Mouse (Mus musculus) limb, embryonic 15.5 days (tissue): ENCODE results near the gene Filip1l. TPM values are rescaled to one million over a fixed set of nuclear protein-coding genes. Genes with fewer than 3 reads are reported as not detected.

Source experiments
- ATAC-seq: fragments of 200-750 bp; cut with Nextera tagmentation; 2 replicates; pipeline ENCODE4 v1.8.0; 2017; ENCODE audit warnings: low read depth, moderate TSS enrichment; ENCODE audit not compliant: insufficient number of reproducible peaks, low FRiP score, low TSS enrichment
- H3K27ac ChIP-seq: fragments of 300-500 bp; sonication (generic); 2 replicates; pipeline ENCODE4 v1.5.1; 2015; ENCODE audit warnings: moderate library complexity, mild to moderate bottlenecking, inconsistent platforms
- H3K27me3 ChIP-seq: fragments of 300-500 bp; sonication (generic); 2 replicates; pipeline ENCODE4 v1.6.1; 2015; ENCODE audit warnings: inconsistent platforms
- H3K36me3 ChIP-seq: fragments of 300-500 bp; sonication (generic); 2 replicates; pipeline ENCODE4 v1.6.1; 2015; ENCODE audit warnings: inconsistent platforms
- H3K4me1 ChIP-seq: fragments of 300-500 bp; sonication (generic); 2 replicates; pipeline ENCODE4 v1.6.1; 2015; ENCODE audit warnings: inconsistent platforms
- H3K4me2 ChIP-seq: fragments of 300-500 bp; sonication (generic); 2 replicates; pipeline ENCODE4 v1.6.1; 2015; ENCODE audit warnings: mild to moderate bottlenecking, inconsistent platforms
- H3K4me3 ChIP-seq: fragments of 300-500 bp; sonication (generic); 2 replicates; pipeline ENCODE4 v1.5.1; 2015; ENCODE audit warnings: mild to moderate bottlenecking, inconsistent platforms
- H3K9ac ChIP-seq: fragments of 300-500 bp; sonication (generic); 2 replicates; pipeline ENCODE4 v1.6.1; 2015; ENCODE audit warnings: inconsistent platforms
- H3K9me3 ChIP-seq: fragments of 300-500 bp; sonication (generic); 2 replicates; pipeline ENCODE4 v1.6.1; 2016; ENCODE audit warnings: inconsistent platforms
- WGBS: fragments of 180-500 bp; shearing (Covaris S2); methylation state at CpG from one replicate; pipeline ENCODE4 v1.1.7; 2015; 5-methylcytosine and 5-hydroxymethylcytosine counted together
- polyA plus RNA-seq: library from polyadenylated mRNA; unstranded; fragments of >200 nt; fragmentation: Nextera tagmentation; extraction: Ambion mirVana; gene quantifications from 2 replicates; pipeline ENCODE4 v1.2.1, GENCODE M21; 2015

The Filip1l gene
- polyA plus RNA-seq, 1 experiment from 2014 or later = 46.8 TPM

GRCm38 (mm10) chr16:57482264-57482663 lies 129.4 kb downstream of the Filip1l start:
- Histone ChIP-seq H3K9ac (no peak overlapping the region), H3K4me3 (no peak overlapping the region), H3K4me1 (peaks cover 15% of the 10 kb centered on the region), H3K27ac (no peak overlapping the region), H3K4me2 (no peak overlapping the region), H3K9me3 (no peaks in the 10 kb centered on the region), H3K27me3 (no peaks in the 10 kb centered on the region), H3K36me3 (no peaks in the 10 kb centered on the region)
- no peak for ATAC-seq
- 52% methylated on average over 6 of the region's 6 CpGs for WGBS

DNA sequence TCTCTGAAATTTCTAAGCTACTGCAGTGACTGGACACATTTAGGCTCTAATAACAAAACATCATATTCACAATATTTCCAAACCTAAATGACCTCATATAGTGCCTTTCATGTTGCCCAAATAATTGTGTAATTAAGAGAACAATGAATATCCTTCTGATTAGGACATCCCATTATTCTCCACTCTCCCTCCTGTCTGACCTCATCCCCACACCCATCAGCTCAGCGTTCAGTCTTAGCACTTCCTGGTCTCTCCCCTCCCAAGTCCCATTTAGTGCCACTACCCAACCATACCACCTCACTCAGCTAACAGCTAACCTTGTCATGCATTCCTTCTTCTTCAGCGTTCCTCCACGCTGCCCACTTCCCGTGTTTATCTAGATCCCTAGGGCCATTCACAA lies 130.0 kb downstream of the Filip1l start:
- H3K4me2 ChIP-seq = no peak overlapping the region
- WGBS = 76% methylated on average over 4 of the region's 4 CpGs

DNA sequence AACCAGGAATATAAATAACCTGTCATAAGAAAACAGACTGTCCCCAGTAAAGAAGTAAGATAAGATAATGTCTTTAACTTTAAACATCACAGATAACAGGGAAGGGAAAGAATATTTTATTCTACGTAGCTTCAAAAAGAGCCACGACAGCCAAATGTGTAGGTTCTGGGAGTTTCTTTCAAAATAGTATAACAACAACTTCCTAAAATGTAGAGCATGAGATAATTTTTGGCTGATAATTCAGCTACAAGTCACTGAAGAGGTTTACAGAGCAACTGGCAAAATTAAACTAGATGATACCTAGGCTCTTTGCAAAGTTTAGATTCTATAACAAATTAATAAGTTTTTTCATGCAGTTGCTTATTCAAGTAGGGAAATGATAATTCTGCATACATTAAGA lies 130.6 kb downstream of the Filip1l start:
- Histone ChIP-seq H3K27ac (peak overlapping the region; percentile 54; the same call in 1 of the 2 replicates), H3K36me3 (no peaks in the 10 kb centered on the region), H3K27me3 (no peaks in the 10 kb centered on the region), H3K9ac (no peak overlapping the region), H3K4me3 (no peak overlapping the region), H3K4me1 (peaks cover 18% of the 10 kb centered on the region), H3K9me3 (no peaks in the 10 kb centered on the region), H3K4me2 (no peak overlapping the region)
- 71% methylated on average over 2 of the region's 2 CpGs for WGBS
- ATAC-seq = no peak

More for the DNA sequence above, 130.0 kb downstream of the Filip1l start:
- H3K27me3 ChIP-seq = no peaks in the 10 kb centered on the region
- H3K9me3 ChIP-seq = no peaks in the 10 kb centered on the region
- H3K36me3 ChIP-seq = no peaks in the 10 kb centered on the region
- H3K4me1 ChIP-seq = peaks cover 17% of the 10 kb centered on the region
- peak overlapping the region; percentile 54; the same call in 1 of the 2 replicates for H3K27ac ChIP-seq
- no peak for ATAC-seq
- no peak overlapping the region for H3K9ac ChIP-seq
- H3K4me3 ChIP-seq = no peak overlapping the region

GRCm38 (mm10) chr16:57484043-57484795 lies 131.3 kb downstream of the Filip1l start:
- 41% methylated on average over 12 of the region's 12 CpGs for WGBS
- no peak overlapping the region for H3K9ac ChIP-seq
- ATAC-seq = peak; percentile 85
- H3K4me2 ChIP-seq = no peak overlapping the region
- H3K27ac ChIP-seq = peak overlapping the region; percentile 28; the same call in 1 of the 2 replicates
- no peaks in the 10 kb centered on the region for H3K27me3 ChIP-seq
- no peaks in the 10 kb centered on the region for H3K36me3 ChIP-seq
- peaks cover 18% of the 10 kb centered on the region for H3K4me1 ChIP-seq
- H3K9me3 ChIP-seq = no peaks in the 10 kb centered on the region
- no peak overlapping the region for H3K4me3 ChIP-seq

GRCm38 (mm10) chr16:57485265-57485664 lies 132.4 kb downstream of the Filip1l start:
- ATAC-seq = no peak

DNA sequence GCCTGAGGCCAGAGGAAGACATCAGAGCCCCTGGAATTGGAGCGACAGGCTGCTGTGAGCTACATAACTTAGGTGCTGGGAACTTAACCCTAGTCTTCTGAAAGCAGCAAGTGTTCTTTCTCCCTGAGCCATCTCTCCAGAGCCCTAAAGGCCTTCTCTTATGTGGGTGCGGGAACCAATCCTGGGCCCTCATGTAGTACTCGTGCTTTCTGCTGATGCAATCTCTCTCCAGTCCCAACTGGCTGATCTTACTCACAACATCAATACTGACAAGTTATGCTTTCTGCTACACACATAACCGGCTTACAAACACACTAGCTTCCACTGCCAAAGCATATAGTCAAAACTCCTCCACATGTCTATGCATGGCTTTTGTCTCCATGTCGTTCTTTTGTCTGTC lies 133.4 kb downstream of the Filip1l start:
- H3K4me2 ChIP-seq = no peak overlapping the region
- H3K4me1 ChIP-seq = peaks cover 18% of the 10 kb centered on the region
- no peak overlapping the region for H3K9ac ChIP-seq
- H3K27ac ChIP-seq = 0 out of 2 replicates have a peak overlapping the region, but pooled peaks have one; percentile 18
- 86% methylated on average over 5 of the region's 5 CpGs for WGBS
- no peaks in the 10 kb centered on the region for H3K27me3 ChIP-seq
- no peak overlapping the region for H3K4me3 ChIP-seq
- ATAC-seq = no peak
- no peaks in the 10 kb centered on the region for H3K36me3 ChIP-seq
- H3K9me3 ChIP-seq = no peaks in the 10 kb centered on the region

More at GRCm38 (mm10) chr16:57485265-57485664, 132.4 kb downstream of the Filip1l start:
- H3K4me3 ChIP-seq = no peak overlapping the region
- no peak overlapping the region for H3K27ac ChIP-seq
- no peaks in the 10 kb centered on the region for H3K36me3 ChIP-seq
- 62% methylated on average over 9 of the region's 9 CpGs for WGBS
- no peaks in the 10 kb centered on the region for H3K27me3 ChIP-seq
- H3K4me1 ChIP-seq = peaks cover 18% of the 10 kb centered on the region
- H3K9me3 ChIP-seq = no peaks in the 10 kb centered on the region
- no peak overlapping the region for H3K4me2 ChIP-seq
- H3K9ac ChIP-seq = no peak overlapping the region

- H3K27ac ChIP-seq = no peak overlapping the region
- H3K9ac ChIP-seq = no peak overlapping the region
- H3K4me3 ChIP-seq = no peak overlapping the region
- no peak overlapping the region for H3K4me2 ChIP-seq
- no peaks in the 10 kb centered on the region for H3K36me3 ChIP-seq
- no peaks in the 10 kb centered on the region for H3K9me3 ChIP-seq
- H3K4me1 ChIP-seq = peaks cover 12% of the 10 kb centered on the region
- ATAC-seq = no peak
- H3K27me3 ChIP-seq = no peaks in the 10 kb centered on the region
Observed at GRCm38 (mm10) chr16:57488661-57489060, 135.8 kb downstream of the Filip1l start.

DNA sequence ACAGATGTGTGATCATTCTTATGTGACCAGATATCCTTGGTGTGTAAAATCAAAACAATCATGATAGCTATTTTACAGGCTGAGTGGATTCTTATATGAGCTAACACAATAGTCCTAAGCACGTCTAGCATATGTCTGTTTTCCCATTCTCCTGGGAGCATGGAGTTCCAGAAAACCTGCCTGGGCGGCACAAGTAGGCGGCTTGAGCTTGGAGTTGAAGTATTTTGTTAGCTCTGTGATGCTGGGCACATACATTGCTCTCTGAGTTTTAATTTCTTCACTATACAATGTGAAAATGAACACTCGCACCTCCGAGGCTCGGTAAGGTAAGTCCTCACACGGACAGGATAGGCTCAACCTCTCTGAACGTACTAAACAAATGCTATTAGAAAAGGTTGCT lies 137.8 kb downstream of the Filip1l start:
- Histone ChIP-seq H3K4me2 (no peak overlapping the region), H3K4me3 (no peak overlapping the region), H3K27me3 (no peaks in the 10 kb centered on the region), H3K36me3 (no peaks in the 10 kb centered on the region), H3K9me3 (no peaks in the 10 kb centered on the region), H3K9ac (no peak overlapping the region), H3K4me1 (0 out of 2 replicates have a peak, but pooled peaks cover 4% of the 10 kb centered on the region), H3K27ac (no peak overlapping the region)
- 83% methylated on average over 8 of the region's 8 CpGs for WGBS
- no peak for ATAC-seq

DNA sequence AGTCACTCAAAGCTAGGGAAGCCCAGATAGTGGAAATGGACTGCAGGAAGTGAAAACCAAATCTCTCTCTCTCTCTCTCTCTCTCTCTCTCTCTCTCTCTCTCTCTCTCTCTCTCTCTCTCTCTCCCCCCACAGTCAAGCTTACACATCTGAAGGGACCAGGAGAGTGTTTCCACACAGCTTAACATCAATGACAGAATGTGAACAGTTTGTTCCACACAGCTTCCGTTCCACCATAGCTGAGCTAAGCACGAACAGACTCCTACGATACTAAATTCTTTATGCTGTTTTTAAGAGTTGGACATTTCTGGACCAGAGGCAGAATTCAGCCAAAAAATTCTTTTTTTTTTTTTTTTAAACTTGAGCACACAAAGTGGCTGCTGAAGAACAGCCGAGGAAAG lies 139.0 kb downstream of the Filip1l start:
- ATAC-seq = no peak
- Histone ChIP-seq H3K4me3 (no peak overlapping the region), H3K27ac (no peak overlapping the region), H3K9me3 (no peaks in the 10 kb centered on the region), H3K4me1 (0 out of 2 replicates have a peak, but pooled peaks cover 4% of the 10 kb centered on the region), H3K4me2 (no peak overlapping the region), H3K9ac (no peak overlapping the region), H3K27me3 (no peaks in the 10 kb centered on the region), H3K36me3 (no peaks in the 10 kb centered on the region)
- 69% methylated on average over 4 of the region's 4 CpGs for WGBS

DNA sequence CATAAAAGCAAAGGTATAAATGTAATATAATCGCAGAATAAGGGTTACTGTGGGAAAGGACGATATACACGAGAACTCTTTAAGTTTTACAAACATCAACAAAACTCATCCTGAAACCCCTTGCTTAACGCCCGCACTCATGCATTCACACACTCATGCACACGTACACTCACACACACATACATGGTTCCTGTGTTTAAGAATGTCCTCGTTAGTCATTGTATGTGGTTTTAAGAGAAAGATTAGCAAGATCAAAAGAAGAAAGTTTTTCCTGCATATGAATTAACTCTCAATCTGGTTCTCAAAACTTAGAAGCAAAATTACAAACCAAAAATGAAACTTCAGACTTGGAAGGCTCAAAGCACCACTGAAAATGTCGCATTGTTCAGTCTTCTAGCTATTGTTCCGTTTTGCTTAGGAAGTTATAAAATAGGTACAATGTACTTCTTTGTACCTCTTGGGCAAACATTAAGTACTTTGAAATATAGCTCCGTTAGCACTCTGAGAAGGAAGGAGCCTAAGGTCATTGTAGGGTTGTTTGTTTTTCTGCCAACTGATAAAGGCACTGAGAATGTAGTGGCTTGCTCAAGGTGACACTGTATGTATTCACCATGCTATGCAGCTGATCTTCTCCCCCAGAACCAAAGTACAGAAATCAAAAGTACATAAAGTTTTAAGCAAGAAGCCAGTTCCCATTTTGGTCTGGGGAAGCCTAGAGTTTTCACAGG lies 142.7 kb downstream of the Filip1l start:
- WGBS = 78% methylated on average over 10 of the region's 10 CpGs

DNA sequence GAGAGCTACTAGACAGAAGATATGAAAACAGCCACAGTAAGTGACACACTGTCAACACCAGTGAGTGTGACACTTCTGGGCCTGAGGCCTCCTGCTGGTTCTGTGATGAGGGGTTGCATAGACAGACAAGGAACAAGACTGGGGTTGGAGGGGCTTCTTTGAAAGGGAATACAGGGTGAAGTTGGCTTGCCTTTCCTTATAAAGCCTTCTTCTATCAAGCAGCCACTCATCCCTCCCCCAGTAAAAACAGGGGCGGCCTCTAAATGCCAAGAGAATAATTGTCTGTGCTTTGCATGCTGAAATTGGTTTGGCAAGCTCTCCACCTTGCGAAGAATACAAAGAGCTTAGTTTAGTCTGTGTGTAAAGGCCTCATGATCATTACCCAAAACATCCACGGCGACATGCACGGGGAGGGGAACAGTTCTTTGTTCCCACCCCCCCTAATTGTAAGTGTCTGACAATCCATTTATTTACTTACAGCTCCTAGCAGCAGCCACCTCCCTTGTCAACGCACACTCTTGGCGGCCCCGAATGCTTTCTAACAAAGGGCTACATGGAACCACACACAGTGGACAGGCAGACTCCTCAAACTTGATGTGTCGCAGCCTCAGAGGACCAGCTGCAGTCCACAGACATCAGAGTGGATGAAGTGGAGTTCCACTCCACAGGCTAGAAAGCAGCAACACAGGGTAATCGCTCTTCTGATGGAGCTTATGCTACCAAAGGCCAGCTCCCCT lies 143.7 kb downstream of the Filip1l start:
- WGBS = 84% methylated on average over 10 of the region's 10 CpGs
- Histone ChIP-seq H3K36me3 (no peaks in the 10 kb centered on the region), H3K4me3 (no peak overlapping the region), H3K9me3 (no peaks in the 10 kb centered on the region), H3K9ac (no peak overlapping the region), H3K4me2 (no peak overlapping the region), H3K27me3 (no peaks in the 10 kb centered on the region), H3K27ac (no peak overlapping the region), H3K4me1 (0 out of 2 replicates have a peak, but pooled peaks cover 2% of the 10 kb centered on the region)
- ATAC-seq = no peak

More for the DNA sequence above, 142.7 kb downstream of the Filip1l start:
- Histone ChIP-seq H3K9me3 (no peaks in the 10 kb centered on the region), H3K9ac (no peak overlapping the region), H3K27me3 (no peaks in the 10 kb centered on the region), H3K27ac (no peak overlapping the region), H3K4me2 (no peak overlapping the region), H3K4me1 (0 out of 2 replicates have a peak, but pooled peaks cover 2% of the 10 kb centered on the region), H3K4me3 (no peak overlapping the region), H3K36me3 (no peaks in the 10 kb centered on the region)
- no peak for ATAC-seq
